Mouse (Mus musculus) intestine, postnatal 0 days (tissue): ENCODE data around the gene Orai1. TPM values are rescaled to one million over a fixed set of nuclear protein-coding genes. Genes with fewer than 3 reads are reported as not detected.

Source experiments
- ATAC-seq: fragments of 200-750 bp; cut with Nextera tagmentation; 2 replicates; pipeline ENCODE4 v1.8.0; 2017; ENCODE audit warnings: mild to moderate bottlenecking, moderate TSS enrichment, moderate library complexity
- H3K27ac ChIP-seq: fragments of 300-500 bp; sonication (generic); 2 replicates; pipeline ENCODE4 v1.5.1; 2014; ENCODE audit warnings: mild to moderate bottlenecking, low read depth, low read length, moderate library complexity
- H3K27me3 ChIP-seq: fragments of 300-500 bp; sonication (generic); replicated peaks from 2 replicates; pipeline ENCODE4 v1.6.1; 2014; ENCODE audit warnings: low read length, mixed read lengths; ENCODE audit not compliant: control insufficient read depth, insufficient read depth
- H3K36me3 ChIP-seq: fragments of 300-500 bp; sonication (generic); 2 replicates; pipeline ENCODE4 v1.6.1; 2014; ENCODE audit warnings: mild to moderate bottlenecking, moderate library complexity; ENCODE audit not compliant: control insufficient read depth, insufficient read depth
- H3K4me1 ChIP-seq: fragments of 300-500 bp; sonication (generic); replicated peaks from 2 replicates; pipeline ENCODE4 v1.6.1; 2014; ENCODE audit warnings: antibody characterized with exemption, low read length, mixed read lengths; ENCODE audit not compliant: control insufficient read depth, insufficient read depth
- H3K4me2 ChIP-seq: fragments of 300-500 bp; sonication (generic); replicated peaks from 2 replicates; pipeline ENCODE4 v1.6.1; 2014; ENCODE audit warnings: low read depth, mild to moderate bottlenecking, moderate library complexity
- H3K4me3 ChIP-seq: fragments of 300-500 bp; sonication (generic); 2 replicates; pipeline ENCODE4 v1.5.1; 2014; ENCODE audit warnings: low read depth, low read length
- H3K9ac ChIP-seq: fragments of 300-500 bp; sonication (generic); 2 replicates; pipeline ENCODE4 v1.6.1; 2014; ENCODE audit warnings: mild to moderate bottlenecking, low read depth, low read length
- H3K9me3 ChIP-seq: fragments of 300-500 bp; sonication (generic); 2 replicates; pipeline ENCODE4 v1.6.1; 2016; ENCODE audit warnings: mixed run types; ENCODE audit not compliant: control insufficient read depth
- CTCF ChIP-seq: sonication (generic); IDR thresholded peaks from 2 replicates; pipeline ENCODE4 v1.5.1; 2016; ENCODE audit warnings: low read depth, mild to moderate bottlenecking, control low read depth, antibody characterized with exemption, moderate library complexity
- WGBS: fragments of 180-500 bp; shearing (Covaris S2); extraction: QIAGEN DNeasy Blood & Tissue Kit; methylation state at CpG from one replicate; pipeline ENCODE4 v1.1.7; 2014; 5-methylcytosine and 5-hydroxymethylcytosine counted together
- polyA plus RNA-seq: library from polyadenylated mRNA; unstranded; fragments of >200 nt; fragmentation: Nextera tagmentation; extraction: Ambion mirVana; gene quantifications from 2 replicates; pipeline ENCODE4 v1.2.1, GENCODE M21; 2015

Gene Orai1
- polyA plus RNA-seq, 1 experiment from 2014 or later, result 36.8 TPM

GRCm38 (mm10) chr5:122978970-122979369, 35.9 kb upstream of the Orai1 start:
- no peaks in the 10 kb centered on the region for H3K27me3 ChIP-seq
- H3K27ac ChIP-seq, result no peak overlapping the region
- no peaks in the 10 kb centered on the region for H3K4me1 ChIP-seq
- no peaks in the 10 kb centered on the region for H3K9me3 ChIP-seq
- H3K36me3 ChIP-seq, result peaks cover 6% of the 10 kb centered on the region
- H3K9ac ChIP-seq, result no peak overlapping the region
- ATAC-seq, result no peak
- no peak for TF ChIP-seq CTCF
- no peak overlapping the region for H3K4me2 ChIP-seq
- no peak overlapping the region for H3K4me3 ChIP-seq
- WGBS, result 77% methylated on average over 8 of the region's 8 CpGs

DNA sequence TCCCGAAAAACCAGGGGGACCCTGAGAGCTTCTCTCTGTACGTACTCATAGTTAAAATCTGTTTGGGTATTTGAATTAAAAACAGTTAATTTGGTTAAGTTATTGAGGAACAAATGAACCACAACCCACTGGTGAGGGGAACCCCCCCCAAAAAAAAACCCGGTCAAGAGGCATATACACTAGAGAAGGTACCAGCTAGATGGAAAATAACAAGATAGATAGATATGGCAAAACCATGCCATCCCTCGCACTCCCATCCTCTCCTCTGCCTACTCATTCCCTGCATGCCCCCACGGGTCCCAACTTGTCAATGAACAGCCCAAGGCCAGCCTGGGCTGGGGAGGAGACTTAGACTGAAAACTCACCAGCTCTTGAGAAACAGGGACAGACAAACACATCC, 30.4 kb upstream of the Orai1 start:
- no peaks in the 10 kb centered on the region for H3K27me3 ChIP-seq
- H3K4me2 ChIP-seq, result no peak overlapping the region
- peaks cover 10% of the 10 kb centered on the region for H3K36me3 ChIP-seq
- 92% methylated on average over 5 of the region's 5 CpGs for WGBS
- H3K9me3 ChIP-seq, result no peaks in the 10 kb centered on the region
- H3K4me3 ChIP-seq, result no peak overlapping the region
- no peak overlapping the region for H3K9ac ChIP-seq
- 0 out of 2 replicates have a peak, but pooled peaks cover 5% of the 10 kb centered on the region for H3K4me1 ChIP-seq
- no peak overlapping the region for H3K27ac ChIP-seq
- no peak for TF ChIP-seq CTCF
- no peak for ATAC-seq

- 98% methylated on average over 3 of the region's 3 CpGs for WGBS
- no peak for TF ChIP-seq CTCF
- Histone ChIP-seq H3K9me3 (no peaks in the 10 kb centered on the region), H3K4me1 (peaks cover 6% of the 10 kb centered on the region; the same call in 1 of the 2 replicates), H3K36me3 (peaks cover 10% of the 10 kb centered on the region), H3K4me3 (no peak overlapping the region), H3K27me3 (no peaks in the 10 kb centered on the region), H3K4me2 (no peak overlapping the region), H3K27ac (no peak overlapping the region), H3K9ac (0 out of 2 replicates have a peak overlapping the region, but pooled peaks have one; percentile 11)
- ATAC-seq, result no peak
Measured at GRCm38 (mm10) chr5:122985276-122985675, 29.6 kb upstream of the Orai1 start.

GRCm38 (mm10) chr5:122986091-122986493, 28.8 kb upstream of the Orai1 start:
- Histone ChIP-seq H3K4me2 (no peak overlapping the region), H3K36me3 (peaks cover 5% of the 10 kb centered on the region), H3K4me1 (peaks cover 10% of the 10 kb centered on the region; the same call in 1 of the 2 replicates), H3K27ac (no peak overlapping the region), H3K27me3 (no peaks in the 10 kb centered on the region), H3K9me3 (no peaks in the 10 kb centered on the region), H3K4me3 (no peak overlapping the region), H3K9ac (no peak overlapping the region)
- ATAC-seq, result no peak
- no peak for TF ChIP-seq CTCF
- 78% methylated on average over 8 of the region's 8 CpGs for WGBS

DNA sequence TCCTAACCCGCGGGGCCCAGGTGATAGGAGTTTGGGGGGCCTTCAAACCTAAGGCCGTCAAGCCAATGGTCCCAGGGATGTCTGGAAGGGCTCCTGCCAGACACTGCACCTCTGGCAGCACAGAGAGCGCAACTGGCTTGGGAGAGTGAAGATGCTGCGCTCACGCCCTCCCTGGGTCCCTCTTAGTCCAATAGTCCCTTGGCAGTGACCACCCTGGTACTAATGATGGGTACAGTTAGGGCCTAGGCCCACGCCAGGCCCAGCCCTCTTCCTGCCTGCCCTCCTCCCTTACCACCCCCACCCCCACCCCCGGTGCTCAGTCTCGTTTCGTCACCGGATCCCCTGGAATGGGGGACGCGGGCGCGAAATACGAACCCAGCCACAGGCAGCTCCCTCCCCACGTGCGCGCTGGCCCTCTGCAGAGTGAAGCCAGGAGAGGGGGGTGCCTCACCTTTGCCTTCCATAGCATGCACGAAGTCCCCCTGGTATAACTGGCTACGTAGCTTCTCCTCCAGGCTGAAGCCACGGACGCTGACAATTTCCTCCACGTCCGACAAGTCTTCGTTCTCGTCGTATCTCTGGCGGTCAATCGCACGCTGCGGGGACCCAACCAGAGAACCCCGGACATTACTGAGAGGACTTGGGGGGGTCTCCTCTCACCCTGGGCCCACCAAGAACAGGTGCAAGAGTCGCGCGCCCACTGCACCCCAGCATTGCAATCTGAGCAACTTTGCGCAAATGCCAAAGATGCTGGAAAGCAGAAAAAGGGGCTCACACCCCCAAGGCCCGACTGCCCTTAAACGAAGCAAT, 27.5 kb upstream of the Orai1 start:
- H3K27ac ChIP-seq, result no peak overlapping the region
- ATAC-seq, result no peak

DNA sequence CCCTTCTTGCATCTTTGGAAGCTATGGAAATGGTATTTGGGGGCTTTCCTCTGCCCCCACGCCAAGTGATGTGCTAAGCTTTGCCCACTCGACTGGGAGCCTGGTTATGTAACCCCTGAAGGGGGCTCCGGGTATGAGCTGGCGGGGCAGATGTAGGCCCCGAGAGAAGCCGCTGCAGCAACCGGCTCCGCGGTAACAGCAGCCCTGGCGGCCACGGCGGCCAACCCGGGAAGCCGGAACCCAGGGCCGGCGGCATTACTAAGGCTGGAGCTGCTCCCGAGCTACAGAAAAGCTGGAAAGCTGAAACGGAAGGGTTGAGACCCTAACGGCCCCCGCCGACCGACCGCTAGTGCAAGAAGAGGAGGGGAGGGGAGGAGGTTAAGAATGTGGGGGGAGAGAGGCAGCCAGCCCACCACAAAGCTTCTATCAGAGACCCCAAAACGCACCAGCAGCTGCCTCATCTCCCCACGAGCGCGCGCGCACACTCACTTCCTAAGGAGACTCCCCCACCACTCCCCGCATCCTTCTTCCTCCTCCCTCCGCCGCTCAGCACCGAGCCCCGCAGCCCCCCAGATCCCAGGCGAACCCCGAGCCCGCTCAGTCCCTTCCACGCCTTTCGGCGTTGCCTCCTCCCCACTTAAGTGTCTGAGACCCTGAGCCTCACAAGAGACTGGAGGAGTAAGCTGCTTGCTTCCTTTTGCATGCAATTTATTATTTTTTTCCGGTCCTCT, 26.7 kb upstream of the Orai1 start:
- peak overlapping the region; percentile 68 for H3K9ac ChIP-seq
- TF ChIP-seq CTCF, result no peak
- H3K36me3 ChIP-seq, result peaks cover 5% of the 10 kb centered on the region
- H3K4me1 ChIP-seq, result peaks cover 10% of the 10 kb centered on the region; the same call in 1 of the 2 replicates
- H3K27ac ChIP-seq, result peak overlapping the region; percentile 76; the same call in 1 of the 2 replicates
- under 1% methylated on average over 40 of the region's 41 CpGs for WGBS
- peak overlapping the region; percentile 70 for H3K4me3 ChIP-seq
- 0 out of 2 replicates have a peak, but pooled peaks have one; percentile 22 for ATAC-seq
- no peaks in the 10 kb centered on the region for H3K27me3 ChIP-seq
- no peaks in the 10 kb centered on the region for H3K9me3 ChIP-seq
- H3K4me2 ChIP-seq, result peak overlapping the region; percentile 98

More for the DNA sequence above, 27.5 kb upstream of the Orai1 start:
- 12% methylated on average over 39 of the region's 39 CpGs for WGBS
- H3K4me3 ChIP-seq, result peak overlapping the region; percentile 70
- peaks cover 10% of the 10 kb centered on the region; the same call in 1 of the 2 replicates for H3K4me1 ChIP-seq
- no peaks in the 10 kb centered on the region for H3K27me3 ChIP-seq
- peak overlapping the region; percentile 68 for H3K9ac ChIP-seq
- H3K36me3 ChIP-seq, result peaks cover 5% of the 10 kb centered on the region
- no peak for TF ChIP-seq CTCF
- H3K9me3 ChIP-seq, result no peaks in the 10 kb centered on the region
- H3K4me2 ChIP-seq, result peak overlapping the region; percentile 98
